Mouse (Mus musculus) heart, embryonic 10.5 days (tissue): Measurements from ENCODE around the gene H2-DMa. TPM values are rescaled to one million over a fixed set of nuclear protein-coding genes. Genes with fewer than 3 reads are reported as not detected.

ENCODE experiments used
- DNase-seq: peaks from one replicate; pipeline ENCODE4 v3.0.0-alpha.2; 2017; ENCODE audit warnings: low spot score
- H3K27ac ChIP-seq: fragments of 300-500 bp; sonication (generic); 2 replicates; pipeline ENCODE4 v1.5.1; 2016; ENCODE audit warnings: mild to moderate bottlenecking
- H3K27me3 ChIP-seq: fragments of 300-500 bp; sonication (generic); 2 replicates; pipeline ENCODE4 v1.6.1; 2016; ENCODE audit warnings: mild to moderate bottlenecking; ENCODE audit not compliant: poor library complexity, insufficient read depth, severe bottlenecking
- H3K36me3 ChIP-seq: fragments of 300-500 bp; sonication (generic); 2 replicates; pipeline ENCODE4 v1.6.1; 2016; ENCODE audit warnings: mild to moderate bottlenecking, moderate library complexity
- H3K4me1 ChIP-seq: fragments of 300-500 bp; sonication (generic); 2 replicates; pipeline ENCODE4 v1.6.1; 2016; ENCODE audit warnings: mild to moderate bottlenecking
- H3K4me3 ChIP-seq: fragments of 300-500 bp; sonication (generic); 2 replicates; pipeline ENCODE4 v1.5.1; 2016; ENCODE audit warnings: mild to moderate bottlenecking, moderate library complexity
- H3K9me3 ChIP-seq: fragments of 300-500 bp; sonication (generic); 2 replicates; pipeline ENCODE4 v1.6.1; 2016; ENCODE audit warnings: mild to moderate bottlenecking, moderate library complexity
- WGBS: fragments of 180-500 bp; shearing (Covaris S2); methylation state at CpG from one replicate; pipeline ENCODE4 v1.1.7; 2016; 5-methylcytosine and 5-hydroxymethylcytosine counted together
- polyA plus RNA-seq: library from polyadenylated mRNA; unstranded; fragments of >200 nt; fragmentation: Nextera tagmentation; extraction: Ambion mirVana; gene quantifications from 2 replicates; pipeline ENCODE4 v1.2.1, GENCODE M21; 2016

The H2-DMa gene
- polyA plus RNA-seq, 1 experiment from 2014 or later = 7.1 TPM

- H3K36me3 ChIP-seq = no peaks in the 10 kb centered on the region
- no peak within 1 kb of the TSS for H3K27ac ChIP-seq
- H3K9me3 ChIP-seq = no peaks in the 10 kb centered on the region
- DNase-seq = no peak
- 60% methylated on average over 4 of the region's 4 CpGs for WGBS
- peaks cover 14% of the 10 kb centered on the region; the same call in 1 of the 2 replicates for H3K27me3 ChIP-seq
- no peak within 1 kb of the TSS for H3K4me3 ChIP-seq
- no peaks in the 10 kb centered on the region for H3K4me1 ChIP-seq
These were observed 33.6 kb downstream of the H2-DMa start, which contains the start of gene H2-DMb1 for GRCm38 (mm10) chr17:34152923-34153322. H2-DMb1 (plus strand) TSS chr17:34153072.

GRCm38 (mm10) chr17:34155534-34155933 lies 36.2 kb downstream of the H2-DMa start:
- no peak for DNase-seq
- Histone ChIP-seq H3K4me3 (no peak overlapping the region), H3K27ac (no peak overlapping the region), H3K4me1 (no peaks in the 10 kb centered on the region), H3K9me3 (no peaks in the 10 kb centered on the region), H3K36me3 (no peaks in the 10 kb centered on the region), H3K27me3 (peaks cover 10% of the 10 kb centered on the region; the same call in 1 of the 2 replicates)
- 49% methylated on average over 5 of the region's 5 CpGs for WGBS

- H3K4me1 ChIP-seq = no peaks in the 10 kb centered on the region
- H3K36me3 ChIP-seq = no peaks in the 10 kb centered on the region
- H3K27me3 ChIP-seq = no peaks in the 10 kb centered on the region; the same call in 1 of the 2 replicates
- H3K4me3 ChIP-seq = no peak overlapping the region
- no peaks in the 10 kb centered on the region for H3K9me3 ChIP-seq
- no peak overlapping the region for H3K27ac ChIP-seq
- no peak for DNase-seq
- WGBS = 42% methylated on average over 9 of the region's 9 CpGs
These were observed 45.0 kb downstream of the H2-DMa start for GRCm38 (mm10) chr17:34164202-34164895.

GRCm38 (mm10) chr17:34165033-34165730 lies 45.8 kb downstream of the H2-DMa start:
- Histone ChIP-seq H3K27me3 (no peaks in the 10 kb centered on the region), H3K4me3 (no peak overlapping the region), H3K36me3 (no peaks in the 10 kb centered on the region), H3K27ac (no peak overlapping the region), H3K9me3 (no peaks in the 10 kb centered on the region), H3K4me1 (no peaks in the 10 kb centered on the region)
- no peak for DNase-seq
- WGBS = 62% methylated on average over 6 of the region's 6 CpGs

GRCm38 (mm10) chr17:34169279-34169678 lies 49.9 kb downstream of the H2-DMa start:
- WGBS = 3% methylated on average over 2 of the region's 2 CpGs
- H3K27me3 ChIP-seq = 0 out of 2 replicates have a peak, but pooled peaks cover 4% of the 10 kb centered on the region
- DNase-seq = no peak

GRCm38 (mm10) chr17:34170487-34170876 lies 51.1 kb downstream of the H2-DMa start:
- H3K4me1 ChIP-seq = no peaks in the 10 kb centered on the region
- 0 out of 2 replicates have a peak, but pooled peaks cover 4% of the 10 kb centered on the region for H3K27me3 ChIP-seq
- 17% methylated on average over 4 of the region's 4 CpGs for WGBS
- no peak for DNase-seq
- H3K4me3 ChIP-seq = no peak overlapping the region
- no peak overlapping the region for H3K27ac ChIP-seq
- H3K36me3 ChIP-seq = no peaks in the 10 kb centered on the region
- H3K9me3 ChIP-seq = 0 out of 2 replicates have a peak, but pooled peaks cover 2% of the 10 kb centered on the region

More at GRCm38 (mm10) chr17:34169279-34169678, 49.9 kb downstream of the H2-DMa start:
- Histone ChIP-seq H3K9me3 (0 out of 2 replicates have a peak, but pooled peaks cover 2% of the 10 kb centered on the region), H3K36me3 (no peaks in the 10 kb centered on the region), H3K4me1 (no peaks in the 10 kb centered on the region), H3K4me3 (no peak overlapping the region), H3K27ac (no peak overlapping the region)

- peak; percentile 78 for DNase-seq
- 39% methylated on average over 13 of the region's 13 CpGs for WGBS
- H3K4me3 ChIP-seq = no peak overlapping the region
- H3K27ac ChIP-seq = no peak overlapping the region
- 0 out of 2 replicates have a peak, but pooled peaks cover 2% of the 10 kb centered on the region for H3K9me3 ChIP-seq
- 0 out of 2 replicates have a peak, but pooled peaks cover 4% of the 10 kb centered on the region for H3K27me3 ChIP-seq
- H3K4me1 ChIP-seq = no peaks in the 10 kb centered on the region
- no peaks in the 10 kb centered on the region for H3K36me3 ChIP-seq
These were observed 51.6 kb downstream of the H2-DMa start for GRCm38 (mm10) chr17:34170877-34171498.

GRCm38 (mm10) chr17:34172528-34172927 lies 53.2 kb downstream of the H2-DMa start:
- Histone ChIP-seq H3K36me3 (no peaks in the 10 kb centered on the region), H3K9me3 (0 out of 2 replicates have a peak, but pooled peaks cover 9% of the 10 kb centered on the region), H3K4me1 (no peaks in the 10 kb centered on the region), H3K27me3 (0 out of 2 replicates have a peak, but pooled peaks cover 4% of the 10 kb centered on the region), H3K4me3 (no peak overlapping the region), H3K27ac (no peak overlapping the region)
- WGBS = 89% methylated on average over 5 of the region's 5 CpGs
- no peak for DNase-seq

GRCm38 (mm10) chr17:34174075-34174474 lies 54.7 kb downstream of the H2-DMa start:
- Histone ChIP-seq H3K27me3 (0 out of 2 replicates have a peak, but pooled peaks cover 4% of the 10 kb centered on the region), H3K4me1 (no peaks in the 10 kb centered on the region), H3K4me3 (no peak overlapping the region), H3K27ac (no peak overlapping the region), H3K36me3 (no peaks in the 10 kb centered on the region), H3K9me3 (0 out of 2 replicates have a peak, but pooled peaks cover 9% of the 10 kb centered on the region)
- 64% methylated on average over 1 of the region's 1 CpGs for WGBS
- DNase-seq = no peak

- H3K27me3 ChIP-seq = peaks cover 13% of the 10 kb centered on the region; the same call in 1 of the 2 replicates
- no peak overlapping the region for H3K4me3 ChIP-seq
- H3K9me3 ChIP-seq = 0 out of 2 replicates have a peak, but pooled peaks cover 8% of the 10 kb centered on the region
- no peaks in the 10 kb centered on the region for H3K4me1 ChIP-seq
- WGBS = 68% methylated on average over 4 of the region's 4 CpGs
- H3K36me3 ChIP-seq = no peaks in the 10 kb centered on the region
- no peak overlapping the region for H3K27ac ChIP-seq
- no peak for DNase-seq
These were observed 57.8 kb downstream of the H2-DMa start for GRCm38 (mm10) chr17:34177179-34177578.

GRCm38 (mm10) chr17:34179019-34179418 lies 59.7 kb downstream of the H2-DMa start:
- 0 out of 2 replicates have a peak, but pooled peaks cover 7% of the 10 kb centered on the region for H3K9me3 ChIP-seq
- H3K27ac ChIP-seq = no peak overlapping the region
- DNase-seq = no peak
- 64% methylated on average over 6 of the region's 6 CpGs for WGBS
- no peak overlapping the region for H3K4me3 ChIP-seq
- no peaks in the 10 kb centered on the region for H3K36me3 ChIP-seq
- peaks cover 30% of the 10 kb centered on the region for H3K27me3 ChIP-seq
- no peaks in the 10 kb centered on the region for H3K4me1 ChIP-seq

GRCm38 (mm10) chr17:34179913-34180859 lies 60.8 kb downstream of the H2-DMa start:
- Histone ChIP-seq H3K27me3 (peaks cover 40% of the 10 kb centered on the region), H3K36me3 (no peaks in the 10 kb centered on the region), H3K4me3 (no peak overlapping the region), H3K27ac (no peak overlapping the region), H3K4me1 (no peaks in the 10 kb centered on the region), H3K9me3 (0 out of 2 replicates have a peak, but pooled peaks cover 7% of the 10 kb centered on the region)
- no peak for DNase-seq
- 67% methylated on average over 13 of the region's 13 CpGs for WGBS
